Mouse (Mus musculus) forebrain, embryonic 14.5 days (tissue): ENCODE measurements at regions not wholly inside any gene's neighbourhood (a gene's known extent, or its start where the extent isn't known, plus 50 kb on each side); places are given as distances from the start of the nearest gene placed in this dataset.

Experiments
- ATAC-seq: fragments of 200-750 bp; cut with Nextera tagmentation; 2 replicates; pipeline ENCODE4 v1.8.0; 2017; ENCODE audit warnings: mild to moderate bottlenecking, moderate library complexity
- DNase-seq: peaks from one replicate; pipeline ENCODE4 v3.0.0-alpha.2; 2015; ENCODE audit warnings: low spot score
- H3K27ac ChIP-seq: fragments of 300-500 bp; sonication (generic); 2 replicates; pipeline ENCODE4 v1.5.1; 2014; ENCODE audit warnings: low read depth, mild to moderate bottlenecking, control low read depth, low read length, moderate library complexity
- H3K27me3 ChIP-seq: fragments of 300-500 bp; sonication (generic); replicated peaks from 2 replicates; pipeline ENCODE4 v1.6.1; 2014; ENCODE audit warnings: low read length, control low read depth, mixed read lengths; ENCODE audit not compliant: control insufficient read depth, insufficient read depth
- H3K36me3 ChIP-seq: fragments of 300-500 bp; sonication (generic); 2 replicates; pipeline ENCODE4 v1.6.1; 2014; ENCODE audit warnings: low read length, control low read depth; ENCODE audit not compliant: control insufficient read depth, insufficient read depth
- H3K4me1 ChIP-seq: fragments of 300-500 bp; sonication (generic); 2 replicates; pipeline ENCODE4 v1.6.1; 2014; ENCODE audit warnings: antibody characterized with exemption, low read length, control low read depth; ENCODE audit not compliant: control insufficient read depth, insufficient read depth
- H3K4me2 ChIP-seq: fragments of 300-500 bp; sonication (generic); 2 replicates; pipeline ENCODE4 v1.6.1; 2014; ENCODE audit warnings: mild to moderate bottlenecking, control low read depth, low read length
- H3K4me3 ChIP-seq: fragments of 300-500 bp; sonication (generic); 2 replicates; pipeline ENCODE4 v1.5.1; 2014; ENCODE audit warnings: low read depth, low read length, control low read depth
- H3K9ac ChIP-seq: fragments of 300-500 bp; sonication (generic); 2 replicates; pipeline ENCODE4 v1.6.1; 2014; ENCODE audit warnings: mild to moderate bottlenecking, low read length, control low read depth, moderate library complexity
- H3K9me3 ChIP-seq: fragments of 300-500 bp; sonication (generic); replicated peaks from 2 replicates; pipeline ENCODE4 v1.6.1; 2016; ENCODE audit warnings: low read length, control low read depth, mixed read lengths; ENCODE audit not compliant: control insufficient read depth
- WGBS: fragments of 180-500 bp; shearing (Covaris S2); extraction: QIAGEN DNeasy Blood & Tissue Kit; methylation state at CpG from one replicate; pipeline ENCODE4 v1.1.7; 2014; 5-methylcytosine and 5-hydroxymethylcytosine counted together

DNA sequence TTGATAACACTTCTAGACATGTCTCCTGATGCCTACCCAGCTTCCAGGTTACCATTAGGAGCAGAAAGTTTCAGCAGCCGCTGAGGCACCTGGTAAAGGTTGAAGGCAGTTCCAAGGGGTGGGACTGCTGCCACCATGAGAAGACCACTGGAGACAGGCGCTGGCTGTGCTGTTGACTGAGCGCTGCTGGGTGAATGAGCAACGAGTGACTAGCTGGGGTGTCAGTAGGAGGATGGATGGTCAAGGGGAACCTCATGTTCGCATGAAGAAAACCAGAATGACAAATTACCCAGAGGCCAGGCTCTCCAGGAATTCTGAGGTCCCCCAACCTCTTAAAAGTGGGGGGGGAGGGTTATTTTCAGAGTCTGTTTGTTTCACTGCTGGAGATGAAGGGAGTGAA is 433.3 kb downstream of the Ttll7 start:
- Histone ChIP-seq H3K27me3 (no peaks in the 10 kb centered on the region), H3K27ac (no peak overlapping the region), H3K9ac (no peak overlapping the region), H3K4me1 (no peaks in the 10 kb centered on the region), H3K4me2 (no peak overlapping the region), H3K36me3 (no peaks in the 10 kb centered on the region), H3K9me3 (no peaks in the 10 kb centered on the region), H3K4me3 (no peak overlapping the region)
- DNase-seq (no peak), ATAC-seq (no peak)
- 81% methylated on average over 5 of the region's 5 CpGs for WGBS

DNA sequence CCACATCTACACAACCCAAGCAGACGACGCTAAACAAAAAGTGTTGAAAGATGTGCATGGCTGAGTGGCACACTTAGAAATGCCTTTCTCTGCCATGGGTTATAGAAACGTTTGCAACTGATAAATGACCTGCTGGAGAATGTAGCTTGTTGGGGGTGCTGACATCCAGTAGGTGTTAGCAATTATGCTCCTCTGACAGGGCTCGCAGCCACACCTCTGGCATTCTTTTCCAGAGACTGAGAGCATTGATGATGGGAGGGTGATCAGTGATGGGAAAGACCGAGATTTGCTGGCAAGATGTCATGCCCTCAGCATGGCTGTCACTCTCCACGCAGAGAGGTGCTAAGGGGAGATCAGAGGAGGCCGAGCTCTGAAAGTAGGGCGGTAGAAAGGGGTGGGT is 435.3 kb downstream of the Ttll7 start:
- Histone ChIP-seq H3K9me3 (no peaks in the 10 kb centered on the region), H3K27ac (no peak overlapping the region), H3K27me3 (no peaks in the 10 kb centered on the region), H3K4me3 (no peak overlapping the region), H3K9ac (no peak overlapping the region), H3K4me1 (no peaks in the 10 kb centered on the region), H3K36me3 (no peaks in the 10 kb centered on the region), H3K4me2 (no peak overlapping the region)
- WGBS, result 78% methylated on average over 8 of the region's 8 CpGs
- DNase-seq (no peak), ATAC-seq (no peak)

- Histone ChIP-seq H3K4me1 (no peaks in the 10 kb centered on the region), H3K27ac (no peak overlapping the region), H3K4me3 (no peak overlapping the region), H3K9me3 (no peaks in the 10 kb centered on the region), H3K4me2 (no peak overlapping the region), H3K9ac (no peak overlapping the region), H3K36me3 (no peaks in the 10 kb centered on the region), H3K27me3 (no peaks in the 10 kb centered on the region)
- 87% methylated on average over 10 of the region's 10 CpGs for WGBS
- DNase-seq (no peak), ATAC-seq (no peak)
These were observed 439.6 kb downstream of the Ttll7 start for GRCm38 (mm10) chr3:147291696-147292327.

DNA sequence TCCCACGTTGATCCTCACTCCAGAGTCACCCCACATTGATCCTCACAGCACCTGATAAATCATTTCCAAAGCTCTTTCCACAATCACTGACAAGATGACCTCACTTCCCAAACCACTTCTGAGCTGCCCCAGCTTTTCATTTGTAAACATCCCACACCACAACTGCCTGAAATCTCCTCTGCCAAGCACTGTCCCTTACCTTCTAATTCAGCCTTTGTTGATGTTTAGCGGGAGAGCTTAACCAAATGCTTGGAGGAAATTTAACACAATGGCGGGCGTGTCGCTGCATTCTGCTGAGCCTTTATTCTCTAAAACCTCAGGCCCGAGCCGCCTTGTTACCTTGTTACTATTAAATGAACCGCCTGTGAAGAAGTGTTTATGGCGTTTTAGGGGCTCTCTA is 445.9 kb downstream of the Ttll7 start:
- H3K9ac ChIP-seq, result no peak overlapping the region
- no peaks in the 10 kb centered on the region for H3K36me3 ChIP-seq
- H3K4me3 ChIP-seq, result no peak overlapping the region
- H3K4me2 ChIP-seq, result no peak overlapping the region
- WGBS, result 4% methylated on average over 9 of the region's 9 CpGs
- DNase-seq (no peak), ATAC-seq (no peak)
- H3K4me1 ChIP-seq, result peaks cover 4% of the 10 kb centered on the region; the same call in 1 of the 2 replicates
- no peaks in the 10 kb centered on the region for H3K27me3 ChIP-seq
- H3K9me3 ChIP-seq, result no peaks in the 10 kb centered on the region
- H3K27ac ChIP-seq, result no peak overlapping the region

DNA sequence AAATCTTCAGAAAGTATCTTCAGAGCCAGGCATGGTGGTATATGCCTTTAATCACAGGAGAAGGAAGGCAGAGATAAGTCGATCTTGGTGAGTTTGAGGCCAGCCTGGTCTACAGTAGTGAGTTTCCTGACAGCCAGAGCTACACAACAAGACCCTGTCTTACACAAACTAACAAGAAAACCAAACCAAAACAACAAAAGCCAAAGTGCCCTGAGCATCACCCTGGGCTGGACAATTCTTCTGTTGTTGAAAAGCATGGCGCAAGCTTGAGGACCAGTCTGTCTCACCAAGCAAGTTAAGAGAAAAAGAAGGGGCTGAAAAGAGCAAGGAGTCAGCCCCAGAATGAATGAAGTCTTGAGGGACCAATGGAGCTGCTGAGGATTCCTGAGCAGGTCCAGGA is 473.4 kb downstream of the Ttll7 start:
- Histone ChIP-seq H3K9me3 (no peaks in the 10 kb centered on the region), H3K9ac (no peak overlapping the region), H3K36me3 (no peaks in the 10 kb centered on the region), H3K27ac (no peak overlapping the region), H3K4me1 (no peaks in the 10 kb centered on the region), H3K4me2 (no peak overlapping the region), H3K4me3 (no peak overlapping the region), H3K27me3 (no peaks in the 10 kb centered on the region)
- ATAC-seq, result no peak
- 96% methylated on average over 2 of the region's 2 CpGs for WGBS
- no peak for DNase-seq

- Histone ChIP-seq H3K36me3 (no peaks in the 10 kb centered on the region), H3K4me3 (no peak overlapping the region), H3K9me3 (no peaks in the 10 kb centered on the region), H3K27ac (no peak overlapping the region), H3K4me2 (no peak overlapping the region), H3K9ac (no peak overlapping the region), H3K27me3 (no peaks in the 10 kb centered on the region), H3K4me1 (no peaks in the 10 kb centered on the region)
- ATAC-seq, result no peak
- 59% methylated on average over 6 of the region's 6 CpGs for WGBS
- DNase-seq, result peak; percentile 25
These were observed 482.1 kb downstream of the Ttll7 start for GRCm38 (mm10) chr3:147334301-147334700.

- WGBS, result 30% methylated on average over 7 of the region's 7 CpGs
- H3K27ac ChIP-seq, result no peak overlapping the region
- H3K9me3 ChIP-seq, result no peaks in the 10 kb centered on the region
- ATAC-seq (no peak), DNase-seq (no peak)
- no peaks in the 10 kb centered on the region for H3K27me3 ChIP-seq
- H3K9ac ChIP-seq, result no peak overlapping the region
- no peaks in the 10 kb centered on the region for H3K36me3 ChIP-seq
- no peak overlapping the region for H3K4me2 ChIP-seq
- no peaks in the 10 kb centered on the region for H3K4me1 ChIP-seq
- H3K4me3 ChIP-seq, result no peak overlapping the region
These were observed 483.1 kb downstream of the Ttll7 start for GRCm38 (mm10) chr3:147335286-147335685.

- 74% methylated on average over 2 of the region's 2 CpGs for WGBS
- H3K4me1 ChIP-seq, result no peaks in the 10 kb centered on the region
These were observed 487.3 kb downstream of the Ttll7 start for GRCm38 (mm10) chr3:147339427-147339826.

DNA sequence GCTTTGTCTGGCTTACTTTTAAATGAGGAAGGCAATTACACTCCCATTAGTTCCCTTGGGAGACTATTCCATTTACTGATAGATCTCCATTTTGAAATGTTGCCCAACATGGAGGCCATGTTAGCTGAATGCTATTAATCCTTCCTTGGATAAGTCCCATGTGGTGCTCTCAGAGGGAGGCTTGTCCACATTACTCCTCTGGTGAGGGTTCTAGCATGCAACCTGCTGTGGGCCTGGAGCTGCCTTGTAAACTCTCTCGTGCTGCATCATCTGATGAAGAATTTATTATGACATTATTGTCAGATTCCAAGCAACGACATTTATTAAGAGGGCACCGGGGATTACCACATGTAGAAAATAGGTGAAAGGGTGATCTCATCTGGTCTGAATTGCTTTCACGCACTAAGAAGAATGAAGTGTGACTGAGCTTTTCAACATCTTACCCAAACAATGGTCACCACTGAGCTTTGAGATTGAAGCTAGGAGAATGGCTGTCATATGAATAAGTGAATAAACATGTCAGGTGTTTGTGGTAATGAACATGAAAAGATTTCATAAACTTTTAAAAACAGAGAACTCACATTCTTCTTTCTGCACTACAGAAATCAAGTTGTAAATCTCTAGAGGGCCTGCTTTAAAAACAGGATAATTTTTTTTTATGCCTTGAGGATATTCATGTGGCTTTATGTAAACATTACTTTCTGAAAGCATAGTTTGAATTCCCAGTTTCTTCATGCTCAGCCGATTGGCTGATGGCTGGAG is 495.3 kb downstream of the Ttll7 start:
- ATAC-seq (0 out of 2 replicates have a peak, but pooled peaks have one; percentile 26), DNase-seq (peak; percentile 32)
- H3K9me3 ChIP-seq, result no peaks in the 10 kb centered on the region
- H3K4me2 ChIP-seq, result no peak overlapping the region
- 32% methylated on average over 5 of the region's 5 CpGs for WGBS
- H3K27me3 ChIP-seq, result no peaks in the 10 kb centered on the region
- H3K4me3 ChIP-seq, result no peak overlapping the region
- no peak overlapping the region for H3K9ac ChIP-seq
- no peaks in the 10 kb centered on the region for H3K36me3 ChIP-seq
- no peaks in the 10 kb centered on the region for H3K4me1 ChIP-seq
- H3K27ac ChIP-seq, result no peak overlapping the region

More at GRCm38 (mm10) chr3:147339427-147339826, 487.3 kb downstream of the Ttll7 start:
- no peaks in the 10 kb centered on the region for H3K36me3 ChIP-seq
- no peak overlapping the region for H3K4me2 ChIP-seq
- no peak for DNase-seq
- no peak overlapping the region for H3K9ac ChIP-seq
- H3K4me3 ChIP-seq, result no peak overlapping the region
- no peak for ATAC-seq
- no peak overlapping the region for H3K27ac ChIP-seq
- H3K9me3 ChIP-seq, result no peaks in the 10 kb centered on the region
- H3K27me3 ChIP-seq, result no peaks in the 10 kb centered on the region
